Mouse (Mus musculus): ENCODE measurements around the gene Spef1. TPM values are rescaled to one million over a fixed set of nuclear protein-coding genes. Genes with fewer than 3 reads are reported as not detected.

Spef1 gene
- total and polyA plus RNA-seq, 2 experiments from 2014 or later = 7.8 to 17.3 TPM

DNA sequence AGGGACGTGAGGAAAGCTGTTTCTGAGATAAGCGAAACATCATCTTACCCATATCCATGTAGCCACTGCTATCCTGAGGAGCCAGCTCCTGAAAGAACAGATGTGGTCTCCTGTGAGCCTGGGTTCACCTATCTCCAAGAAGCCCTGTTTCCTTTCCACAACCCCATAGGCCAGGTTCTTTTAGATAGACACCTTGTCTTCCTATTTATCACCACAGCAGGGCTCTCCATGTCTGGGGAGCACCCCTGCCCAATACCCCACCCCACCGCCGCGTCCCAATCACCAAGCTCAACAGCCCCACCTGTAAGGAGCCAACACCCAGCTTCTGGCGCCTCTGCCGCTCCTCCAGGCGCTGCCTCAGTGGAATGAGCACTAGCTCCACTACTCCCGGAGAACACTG lies 14.8 kb downstream of the Spef1 start:
- DNase-seq (ENCODE audit: low spot score) (no peak), ATAC-seq (no peak)
- Histone ChIP-seq H3K4me1 (ENCODE audit: insufficient read depth, low read length) (peaks cover 15% of the 10 kb centered on the region), H3K4me3 (ENCODE audit: low read length) (no peak overlapping the region), H3K9me3 (ENCODE audit: low read length) (no peaks in the 10 kb centered on the region), H3K27ac (no peak overlapping the region), H3K27me3 (ENCODE audit: insufficient read depth, low read length) (0 out of 2 replicates have a peak, but pooled peaks cover 8% of the 10 kb centered on the region), H3K9ac (replicated peaks; ENCODE audit: low read length) (no peak overlapping the region), H3K4me2 (ENCODE audit: low read depth, low read length) (no peak overlapping the region), H3K36me3 (ENCODE audit: insufficient read depth, low read length) (no peaks in the 10 kb centered on the region)
- no peak for TF ChIP-seq CTCF (IDR thresholded peaks at IDR 0.05; ENCODE audit: low read depth)
- WGBS = 69% methylated on average over 9 of the region's 9 CpGs

DNA sequence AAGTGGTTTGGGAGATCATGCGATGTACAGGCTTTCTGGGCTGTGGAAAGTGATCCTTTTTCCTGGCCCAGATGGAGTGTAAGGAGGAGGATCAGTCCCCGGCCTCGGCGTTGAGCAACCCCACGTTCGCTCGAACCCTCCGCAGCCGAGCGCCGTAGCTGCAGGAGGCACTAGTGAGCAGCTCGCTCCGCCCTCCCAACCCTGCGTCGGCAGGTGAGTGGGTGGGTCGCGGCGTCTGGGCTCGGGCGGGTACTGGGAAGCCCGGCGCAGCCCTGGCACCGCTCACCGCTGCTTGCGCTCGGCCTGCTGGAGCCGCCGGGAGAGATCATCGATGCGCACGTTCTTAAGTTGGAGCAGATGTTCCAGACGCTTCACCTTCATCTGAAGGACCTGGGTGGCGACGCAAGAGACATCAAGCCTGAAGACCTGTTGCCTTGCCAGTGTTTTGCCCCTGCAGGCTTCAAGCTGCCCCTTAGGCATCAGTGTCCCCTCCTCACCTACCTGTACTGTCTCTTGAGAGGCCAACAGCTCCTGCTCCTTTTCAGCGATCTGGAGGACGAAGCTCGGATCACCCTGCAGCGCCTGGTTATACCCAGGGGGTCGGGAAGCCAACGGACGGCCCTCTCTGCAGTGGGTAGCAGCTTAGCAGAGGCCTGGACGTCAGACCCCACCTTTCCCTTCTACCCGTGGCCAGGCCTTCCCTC lies 15.5 kb downstream of the Spef1 start:
- H3K27ac ChIP-seq = no peak overlapping the region
- ATAC-seq (no peak), DNase-seq (ENCODE audit: low spot score) (no peak)
- no peaks in the 10 kb centered on the region for H3K36me3 ChIP-seq (ENCODE audit: insufficient read depth, low read length)
- TF ChIP-seq CTCF (IDR thresholded peaks at IDR 0.05; ENCODE audit: low read depth) = no peak
- WGBS = 19% methylated on average over 43 of the region's 43 CpGs
- peaks cover 7% of the 10 kb centered on the region for H3K4me1 ChIP-seq (ENCODE audit: insufficient read depth, low read length)
- H3K27me3 ChIP-seq (ENCODE audit: insufficient read depth, low read length) = 0 out of 2 replicates have a peak, but pooled peaks cover 8% of the 10 kb centered on the region
- H3K4me2 ChIP-seq (ENCODE audit: low read depth, low read length) = peak overlapping the region; percentile 16
- H3K4me3 ChIP-seq (ENCODE audit: low read length) = peak overlapping the region; percentile 3; the same call in 1 of the 2 replicates
- no peak overlapping the region; the same call in 1 of the 2 replicates for H3K9ac ChIP-seq (replicated peaks; ENCODE audit: low read length)
- no peaks in the 10 kb centered on the region for H3K9me3 ChIP-seq (ENCODE audit: low read length)

DNA sequence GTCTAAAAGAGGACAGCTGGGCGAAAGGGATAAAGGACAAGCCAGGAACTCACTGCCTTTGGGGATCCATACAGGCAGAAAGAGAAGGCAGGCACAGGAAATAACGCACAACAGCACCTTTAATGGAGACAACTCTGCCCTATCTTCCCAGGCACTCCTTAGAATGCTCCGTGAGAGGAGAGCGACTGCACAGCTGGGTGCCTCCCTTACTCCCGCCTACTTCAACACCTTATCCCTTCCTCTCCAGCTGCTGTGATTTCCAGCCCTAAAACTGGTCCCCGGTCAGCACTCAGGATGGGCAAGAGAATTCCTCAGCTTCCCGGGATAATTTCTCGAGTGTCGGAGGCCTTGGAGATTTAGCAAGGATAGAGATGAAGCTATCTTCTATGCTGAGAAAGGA lies 16.1 kb downstream of the Spef1 start:
- H3K36me3 ChIP-seq (ENCODE audit: insufficient read depth, low read length) = no peaks in the 10 kb centered on the region
- no peak overlapping the region; the same call in 1 of the 2 replicates for H3K9ac ChIP-seq (replicated peaks; ENCODE audit: low read length)
- no peak overlapping the region for H3K27ac ChIP-seq
- H3K4me3 ChIP-seq (ENCODE audit: low read length) = no peak overlapping the region
- TF ChIP-seq CTCF (IDR thresholded peaks at IDR 0.05; ENCODE audit: low read depth) = no peak
- ATAC-seq (no peak), DNase-seq (ENCODE audit: low spot score) (no peak)
- 0 out of 2 replicates have a peak, but pooled peaks cover 8% of the 10 kb centered on the region for H3K27me3 ChIP-seq (ENCODE audit: insufficient read depth, low read length)
- 35% methylated on average over 9 of the region's 9 CpGs for WGBS
- no peaks in the 10 kb centered on the region for H3K9me3 ChIP-seq (ENCODE audit: low read length)
- peak overlapping the region; percentile 16 for H3K4me2 ChIP-seq (ENCODE audit: low read depth, low read length)
- peaks cover 4% of the 10 kb centered on the region for H3K4me1 ChIP-seq (ENCODE audit: insufficient read depth, low read length)

DNA sequence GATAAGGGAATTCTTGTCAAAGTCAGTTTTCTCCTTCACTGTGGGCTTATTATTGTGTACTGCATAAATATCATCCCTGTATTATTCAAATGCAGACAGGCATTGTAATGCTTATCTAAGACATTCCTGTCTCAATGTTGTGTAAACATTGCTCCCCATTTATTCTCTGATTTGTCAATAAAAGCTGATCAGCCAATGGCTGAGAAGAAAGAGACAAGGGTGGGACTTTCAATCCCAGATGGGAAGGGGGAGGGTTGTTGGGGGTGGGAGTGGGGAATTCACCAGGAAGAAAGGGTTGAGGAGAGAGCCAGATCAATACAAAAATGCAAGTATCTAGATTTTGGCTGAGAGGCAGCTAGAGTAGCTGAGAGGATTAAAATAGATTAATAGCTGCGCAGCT lies 18.2 kb downstream of the Spef1 start:
- Histone ChIP-seq H3K27me3 (ENCODE audit: insufficient read depth, low read length) (0 out of 2 replicates have a peak, but pooled peaks cover 8% of the 10 kb centered on the region), H3K9ac (replicated peaks; ENCODE audit: low read length) (no peak overlapping the region), H3K4me2 (ENCODE audit: low read depth, low read length) (no peak overlapping the region), H3K9me3 (ENCODE audit: low read length) (no peaks in the 10 kb centered on the region), H3K4me3 (ENCODE audit: low read length) (no peak overlapping the region), H3K36me3 (ENCODE audit: insufficient read depth, low read length) (no peaks in the 10 kb centered on the region), H3K27ac (no peak overlapping the region), H3K4me1 (ENCODE audit: insufficient read depth, low read length) (no peaks in the 10 kb centered on the region)
- 67% methylated on average over 1 of the region's 1 CpGs for WGBS
- no peak for DNase-seq (ENCODE audit: low spot score)
- no peak for TF ChIP-seq CTCF (IDR thresholded peaks at IDR 0.05; ENCODE audit: low read depth)
- no peak for ATAC-seq

DNA sequence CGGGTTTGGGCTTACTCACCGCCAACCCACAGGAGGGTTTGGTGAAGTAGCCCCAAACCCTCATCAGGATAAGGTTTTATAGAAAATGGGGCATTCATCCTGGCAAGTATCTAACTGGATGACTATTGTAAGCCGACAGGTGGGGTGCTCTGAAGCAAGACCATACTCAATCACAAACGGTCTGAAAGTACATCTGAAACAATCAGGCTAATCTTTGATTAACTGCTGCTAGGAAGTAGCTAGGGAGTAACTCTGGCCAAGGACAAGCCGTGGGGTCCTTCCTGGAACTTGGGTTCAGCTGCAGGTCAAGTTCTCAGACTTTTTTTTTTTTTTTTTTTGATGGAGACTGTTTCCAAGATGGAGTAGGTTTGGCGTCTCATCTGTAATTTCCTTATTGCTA lies 19.1 kb downstream of the Spef1 start:
- no peak overlapping the region for H3K4me2 ChIP-seq (ENCODE audit: low read depth, low read length)
- H3K4me1 ChIP-seq (ENCODE audit: insufficient read depth, low read length) = no peaks in the 10 kb centered on the region
- no peak overlapping the region for H3K4me3 ChIP-seq (ENCODE audit: low read length)
- DNase-seq (ENCODE audit: low spot score) = no peak
- 89% methylated on average over 6 of the region's 6 CpGs for WGBS
- H3K36me3 ChIP-seq (ENCODE audit: insufficient read depth, low read length) = no peaks in the 10 kb centered on the region
- ATAC-seq = no peak
- 0 out of 2 replicates have a peak, but pooled peaks cover 8% of the 10 kb centered on the region for H3K27me3 ChIP-seq (ENCODE audit: insufficient read depth, low read length)
- TF ChIP-seq CTCF (IDR thresholded peaks at IDR 0.05; ENCODE audit: low read depth) = no peak
- no peak overlapping the region for H3K9ac ChIP-seq (replicated peaks; ENCODE audit: low read length)
- H3K9me3 ChIP-seq (ENCODE audit: low read length) = no peaks in the 10 kb centered on the region
- no peak overlapping the region for H3K27ac ChIP-seq

DNA sequence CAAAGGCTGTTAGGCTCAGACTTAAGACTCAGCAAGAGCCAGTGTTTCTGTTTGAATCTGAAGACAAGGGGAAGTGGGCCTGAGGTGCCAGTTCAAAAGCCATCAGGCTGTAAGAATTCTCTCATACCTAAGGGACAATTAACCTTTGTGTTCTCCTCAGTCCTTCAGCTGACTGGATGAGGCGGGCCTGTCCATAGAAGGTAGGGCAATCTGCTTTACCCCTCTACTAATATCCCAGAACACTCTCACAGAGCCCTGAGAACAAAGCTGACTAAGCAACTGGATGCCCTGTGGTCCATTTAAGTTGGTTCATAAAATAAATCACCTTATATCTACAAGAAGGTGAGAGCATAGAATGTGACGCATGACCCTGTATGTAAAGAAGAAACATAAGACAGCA lies 20.9 kb downstream of the Spef1 start:
- ATAC-seq = no peak
- no peaks in the 10 kb centered on the region for H3K27me3 ChIP-seq (ENCODE audit: insufficient read depth, low read length)
- H3K9ac ChIP-seq (replicated peaks; ENCODE audit: low read length) = no peak overlapping the region
- WGBS = 85% methylated on average over 2 of the region's 2 CpGs
- H3K27ac ChIP-seq = no peak overlapping the region
- no peak overlapping the region for H3K4me2 ChIP-seq (ENCODE audit: low read depth, low read length)
- H3K4me1 ChIP-seq (ENCODE audit: insufficient read depth, low read length) = no peaks in the 10 kb centered on the region
- no peak for TF ChIP-seq CTCF (IDR thresholded peaks at IDR 0.05; ENCODE audit: low read depth)
- no peak overlapping the region for H3K4me3 ChIP-seq (ENCODE audit: low read length)
- H3K9me3 ChIP-seq (ENCODE audit: low read length) = no peaks in the 10 kb centered on the region
- no peaks in the 10 kb centered on the region for H3K36me3 ChIP-seq (ENCODE audit: insufficient read depth, low read length)
- no peak for DNase-seq (ENCODE audit: low spot score)

DNA sequence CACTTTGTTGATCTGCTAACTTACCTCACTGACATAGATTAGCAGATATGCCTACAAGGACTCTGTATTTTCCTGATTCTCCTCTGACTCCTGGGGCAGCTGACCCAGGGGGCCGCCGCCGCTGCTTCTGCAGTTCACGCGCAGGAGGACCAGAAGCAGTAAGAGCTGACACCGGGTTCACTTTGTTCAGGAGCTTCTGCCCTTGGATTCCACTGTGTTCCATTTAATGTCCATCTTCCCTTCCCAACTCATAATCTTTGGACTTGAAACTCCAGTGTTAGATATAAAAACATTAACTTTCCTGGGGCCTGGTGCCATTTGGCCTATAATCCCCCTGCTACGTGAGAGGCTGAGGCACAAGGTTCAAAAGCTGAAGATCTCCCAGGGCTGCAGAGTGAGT lies 23.2 kb downstream of the Spef1 start:
- no peaks in the 10 kb centered on the region for H3K9me3 ChIP-seq (ENCODE audit: low read length)
- no peak for ATAC-seq
- H3K27ac ChIP-seq = no peak overlapping the region
- no peaks in the 10 kb centered on the region for H3K36me3 ChIP-seq (ENCODE audit: insufficient read depth, low read length)
- no peak overlapping the region for H3K4me3 ChIP-seq (ENCODE audit: low read length)
- no peaks in the 10 kb centered on the region for H3K27me3 ChIP-seq (ENCODE audit: insufficient read depth, low read length)
- no peak overlapping the region for H3K4me2 ChIP-seq (ENCODE audit: low read depth, low read length)
- H3K4me1 ChIP-seq (ENCODE audit: insufficient read depth, low read length) = no peaks in the 10 kb centered on the region
- TF ChIP-seq CTCF (IDR thresholded peaks at IDR 0.05; ENCODE audit: low read depth) = no peak
- no peak for DNase-seq (ENCODE audit: low spot score)
- 79% methylated on average over 7 of the region's 7 CpGs for WGBS
- H3K9ac ChIP-seq (replicated peaks; ENCODE audit: low read length) = no peak overlapping the region
